Mouse (Mus musculus) G1E (cell line): ENCODE data around the gene Mfsd14a.

Source experiments
- CTCF ChIP-seq: IDR thresholded peaks from 2 replicates; pipeline ENCODE4 v1.5.1; 2012; ENCODE audit warnings: low read depth, low read length, inconsistent platforms, mixed read lengths
- GATA1 ChIP-seq: IDR thresholded peaks from 2 replicates; pipeline ENCODE4 v1.6.1; 2012; ENCODE audit warnings: borderline replicate concordance, low read length, inconsistent platforms, mixed read lengths
- GATA2 ChIP-seq: IDR thresholded peaks from 2 replicates; pipeline ENCODE4 v1.6.1; 2012; ENCODE audit warnings: low read depth, low read length, inconsistent platforms, borderline replicate concordance
- POLR2AphosphoS5 ChIP-seq: IDR thresholded peaks from 2 replicates; pipeline ENCODE4 v1.6.1; 2012; ENCODE audit warnings: low read depth, low read length, inconsistent platforms; ENCODE audit not compliant: insufficient replicate concordance
- TAL1 ChIP-seq: conservative IDR thresholded peaks from 2 replicates; pipeline ENCODE4 v1.6.1; 2012; ENCODE audit warnings: low read depth, low read length, inconsistent platforms, mixed read lengths

DNA sequence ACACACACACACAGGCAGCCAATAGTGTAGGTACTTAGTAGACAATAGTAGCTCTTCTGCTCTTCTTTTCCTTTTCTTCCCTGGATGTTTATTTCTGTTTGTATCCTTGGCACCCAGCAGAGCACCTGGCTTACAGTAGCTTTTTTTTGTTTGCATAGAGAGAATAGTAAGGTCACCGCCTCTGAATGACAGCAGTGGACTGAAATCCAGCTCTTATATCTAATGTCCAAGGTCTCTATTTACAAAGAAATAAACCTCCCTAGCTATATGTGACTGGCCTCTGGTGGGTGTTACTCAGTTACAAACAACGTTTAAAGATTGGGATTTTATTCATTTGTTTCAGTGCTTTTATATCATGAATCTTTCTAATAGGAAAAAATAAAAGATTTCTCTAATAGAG, 62.8 kb downstream of the Mfsd14a start:
- TF ChIP-seq CTCF (no peak), GATA1 (no peak), POLR2AphosphoS5 (no peak), TAL1 (no peak), GATA2 (no peak)
